Mouse (Mus musculus): Measurements from ENCODE around the gene Rexo5.

GRCm38 (mm10) chr7:119744321-119744720 lies 49.5 kb upstream of the Rexo5 start:
- TF ChIP-seq POLR2A (IDR thresholded peaks at IDR 0.05; ENCODE audit: insufficient read depth, low read depth, low read length) (no peak), CTCF (IDR thresholded peaks at IDR 0.05; ENCODE audit: insufficient read depth, low read depth, low read length) (no peak)
